Mouse (Mus musculus): ENCODE results near the gene Ubl7. TPM values are rescaled to one million over a fixed set of nuclear protein-coding genes. Genes with fewer than 3 reads are reported as not detected.

Ubl7 gene
- polyA plus RNA-seq, 1 experiment from 2014 or later: 144 TPM

GRCm38 (mm10) chr9:57901601-57902000 is 9.2 kb upstream of the Ubl7 start:
- WGBS: 2% methylated on average over 3 of the region's 3 CpGs
- peak; percentile 89 for ATAC-seq

GRCm38 (mm10) chr9:57902132-57902531 is 8.6 kb upstream of the Ubl7 start:
- H3K36me3 ChIP-seq (ENCODE audit: control insufficient read depth, insufficient read depth, low read length): no peaks in the 10 kb centered on the region
- no peak overlapping the region for H3K4me2 ChIP-seq (ENCODE audit: low read length)
- 34% methylated on average over 4 of the region's 4 CpGs for WGBS

More at GRCm38 (mm10) chr9:57901601-57902000, 9.2 kb upstream of the Ubl7 start:
- H3K27me3 ChIP-seq (replicated peaks; ENCODE audit: control insufficient read depth, insufficient read depth, low read length): no peaks in the 10 kb centered on the region
- peaks cover 20% of the 10 kb centered on the region for H3K4me1 ChIP-seq (ENCODE audit: control insufficient read depth, insufficient read depth, low read length)
- no peak overlapping the region for H3K4me3 ChIP-seq (ENCODE audit: low read depth, low read length)
- H3K9me3 ChIP-seq (replicated peaks; ENCODE audit: control insufficient read depth, low read length): no peaks in the 10 kb centered on the region
- peak; percentile 78 for DNase-seq (ENCODE audit: low spot score)
- peak overlapping the region; percentile 81 for H3K27ac ChIP-seq (ENCODE audit: low read depth, low read length)
- peak overlapping the region; percentile 43; the same call in 1 of the 2 replicates for H3K9ac ChIP-seq (ENCODE audit: low read length)
- peak overlapping the region; percentile 32 for H3K4me2 ChIP-seq (ENCODE audit: low read length)
- no peaks in the 10 kb centered on the region for H3K36me3 ChIP-seq (ENCODE audit: control insufficient read depth, insufficient read depth, low read length)

GRCm38 (mm10) chr9:57903589-57904249 is 7.1 kb upstream of the Ubl7 start:
- no peak overlapping the region for H3K4me3 ChIP-seq (ENCODE audit: low read depth, low read length)
- H3K9ac ChIP-seq (ENCODE audit: low read length): no peak overlapping the region
- no peak overlapping the region for H3K27ac ChIP-seq (ENCODE audit: low read depth, low read length)
- H3K4me1 ChIP-seq (ENCODE audit: control insufficient read depth, insufficient read depth, low read length): peaks cover 20% of the 10 kb centered on the region
- DNase-seq (ENCODE audit: low spot score) (no peak), ATAC-seq (no peak)
- WGBS: 80% methylated on average over 8 of the region's 8 CpGs
- no peaks in the 10 kb centered on the region for H3K27me3 ChIP-seq (replicated peaks; ENCODE audit: control insufficient read depth, insufficient read depth, low read length)
- no peaks in the 10 kb centered on the region for H3K36me3 ChIP-seq (ENCODE audit: control insufficient read depth, insufficient read depth, low read length)
- H3K4me2 ChIP-seq (ENCODE audit: low read length): no peak overlapping the region
- H3K9me3 ChIP-seq (replicated peaks; ENCODE audit: control insufficient read depth, low read length): no peaks in the 10 kb centered on the region

More at GRCm38 (mm10) chr9:57902132-57902531, 8.6 kb upstream of the Ubl7 start:
- Histone ChIP-seq H3K4me1 (ENCODE audit: control insufficient read depth, insufficient read depth, low read length) (peaks cover 20% of the 10 kb centered on the region), H3K9me3 (replicated peaks; ENCODE audit: control insufficient read depth, low read length) (no peaks in the 10 kb centered on the region), H3K27ac (ENCODE audit: low read depth, low read length) (peak overlapping the region; percentile 81), H3K27me3 (replicated peaks; ENCODE audit: control insufficient read depth, insufficient read depth, low read length) (no peaks in the 10 kb centered on the region), H3K9ac (ENCODE audit: low read length) (no peak overlapping the region), H3K4me3 (ENCODE audit: low read depth, low read length) (no peak overlapping the region)
- DNase-seq (ENCODE audit: low spot score) (no peak), ATAC-seq (0 out of 2 replicates have a peak, but pooled peaks have one; percentile 40)

- H3K4me3 ChIP-seq (ENCODE audit: low read depth, low read length): no peak overlapping the region
- H3K4me1 ChIP-seq (ENCODE audit: control insufficient read depth, insufficient read depth, low read length): peaks cover 20% of the 10 kb centered on the region
- H3K9me3 ChIP-seq (replicated peaks; ENCODE audit: control insufficient read depth, low read length): no peaks in the 10 kb centered on the region
- H3K36me3 ChIP-seq (ENCODE audit: control insufficient read depth, insufficient read depth, low read length): no peaks in the 10 kb centered on the region
- H3K27ac ChIP-seq (ENCODE audit: low read depth, low read length): no peak overlapping the region
- no peak overlapping the region for H3K4me2 ChIP-seq (ENCODE audit: low read length)
- H3K27me3 ChIP-seq (replicated peaks; ENCODE audit: control insufficient read depth, insufficient read depth, low read length): no peaks in the 10 kb centered on the region
- no peak overlapping the region for H3K9ac ChIP-seq (ENCODE audit: low read length)
- ATAC-seq (no peak), DNase-seq (ENCODE audit: low spot score) (no peak)
- 92% methylated on average over 5 of the region's 5 CpGs for WGBS
Measured at GRCm38 (mm10) chr9:57904250-57904644, 6.5 kb upstream of the Ubl7 start.

- ATAC-seq (no peak), DNase-seq (ENCODE audit: low spot score) (no peak)
- Histone ChIP-seq H3K4me2 (ENCODE audit: low read length) (no peak overlapping the region), H3K4me1 (ENCODE audit: control insufficient read depth, insufficient read depth, low read length) (peaks cover 9% of the 10 kb centered on the region), H3K36me3 (ENCODE audit: control insufficient read depth, insufficient read depth, low read length) (no peaks in the 10 kb centered on the region), H3K27ac (ENCODE audit: low read depth, low read length) (no peak overlapping the region), H3K27me3 (replicated peaks; ENCODE audit: control insufficient read depth, insufficient read depth, low read length) (no peaks in the 10 kb centered on the region), H3K4me3 (ENCODE audit: low read depth, low read length) (no peak overlapping the region), H3K9ac (ENCODE audit: low read length) (no peak overlapping the region), H3K9me3 (replicated peaks; ENCODE audit: control insufficient read depth, low read length) (no peaks in the 10 kb centered on the region)
- 82% methylated on average over 6 of the region's 6 CpGs for WGBS
Measured at GRCm38 (mm10) chr9:57907206-57907605, 3.6 kb upstream of the Ubl7 start.

- Histone ChIP-seq H3K4me3 (ENCODE audit: low read depth, low read length) (no peak overlapping the region), H3K4me2 (ENCODE audit: low read length) (no peak overlapping the region), H3K9me3 (replicated peaks; ENCODE audit: control insufficient read depth, low read length) (no peaks in the 10 kb centered on the region), H3K9ac (ENCODE audit: low read length) (no peak overlapping the region), H3K4me1 (ENCODE audit: control insufficient read depth, insufficient read depth, low read length) (peaks cover 8% of the 10 kb centered on the region), H3K36me3 (ENCODE audit: control insufficient read depth, insufficient read depth, low read length) (peaks cover 15% of the 10 kb centered on the region), H3K27ac (ENCODE audit: low read depth, low read length) (no peak overlapping the region), H3K27me3 (replicated peaks; ENCODE audit: control insufficient read depth, insufficient read depth, low read length) (no peaks in the 10 kb centered on the region)
- DNase-seq (ENCODE audit: low spot score) (no peak), ATAC-seq (no peak)
- 96% methylated on average over 5 of the region's 5 CpGs for WGBS
Measured at GRCm38 (mm10) chr9:57912571-57912970, 1.8 kb downstream of the Ubl7 start.

GRCm38 (mm10) chr9:57921491-57922060 is 10.8 kb downstream of the Ubl7 start:
- Histone ChIP-seq H3K4me1 (ENCODE audit: control insufficient read depth, insufficient read depth, low read length) (no peaks in the 10 kb centered on the region), H3K4me3 (ENCODE audit: low read depth, low read length) (no peak overlapping the region), H3K27me3 (replicated peaks; ENCODE audit: control insufficient read depth, insufficient read depth, low read length) (no peaks in the 10 kb centered on the region), H3K4me2 (ENCODE audit: low read length) (no peak overlapping the region), H3K36me3 (ENCODE audit: control insufficient read depth, insufficient read depth, low read length) (peaks cover 79% of the 10 kb centered on the region), H3K9ac (ENCODE audit: low read length) (no peak overlapping the region), H3K9me3 (replicated peaks; ENCODE audit: control insufficient read depth, low read length) (no peaks in the 10 kb centered on the region), H3K27ac (ENCODE audit: low read depth, low read length) (no peak overlapping the region)
- DNase-seq (ENCODE audit: low spot score) (no peak), ATAC-seq (no peak)
- WGBS: 92% methylated on average over 9 of the region's 9 CpGs

GRCm38 (mm10) chr9:57922381-57922780 is 11.6 kb downstream of the Ubl7 start:
- Histone ChIP-seq H3K4me1 (ENCODE audit: control insufficient read depth, insufficient read depth, low read length) (no peaks in the 10 kb centered on the region), H3K4me2 (ENCODE audit: low read length) (no peak overlapping the region), H3K4me3 (ENCODE audit: low read depth, low read length) (no peak overlapping the region), H3K27ac (ENCODE audit: low read depth, low read length) (no peak overlapping the region), H3K36me3 (ENCODE audit: control insufficient read depth, insufficient read depth, low read length) (peaks cover 87% of the 10 kb centered on the region), H3K9me3 (replicated peaks; ENCODE audit: control insufficient read depth, low read length) (no peaks in the 10 kb centered on the region), H3K9ac (ENCODE audit: low read length) (no peak overlapping the region), H3K27me3 (replicated peaks; ENCODE audit: control insufficient read depth, insufficient read depth, low read length) (no peaks in the 10 kb centered on the region)
- ATAC-seq (no peak), DNase-seq (ENCODE audit: low spot score) (no peak)
- 89% methylated on average over 5 of the region's 5 CpGs for WGBS

GRCm38 (mm10) chr9:57923046-57923445 is 12.3 kb downstream of the Ubl7 start:
- Histone ChIP-seq H3K4me1 (ENCODE audit: control insufficient read depth, insufficient read depth, low read length) (no peaks in the 10 kb centered on the region), H3K4me3 (ENCODE audit: low read depth, low read length) (no peak overlapping the region), H3K27me3 (replicated peaks; ENCODE audit: control insufficient read depth, insufficient read depth, low read length) (no peaks in the 10 kb centered on the region), H3K27ac (ENCODE audit: low read depth, low read length) (no peak overlapping the region), H3K4me2 (ENCODE audit: low read length) (no peak overlapping the region), H3K9ac (ENCODE audit: low read length) (no peak overlapping the region), H3K9me3 (replicated peaks; ENCODE audit: control insufficient read depth, low read length) (no peaks in the 10 kb centered on the region), H3K36me3 (ENCODE audit: control insufficient read depth, insufficient read depth, low read length) (peaks cover 90% of the 10 kb centered on the region)
- DNase-seq (ENCODE audit: low spot score): no peak
- no peak for ATAC-seq
- 94% methylated on average over 3 of the region's 3 CpGs for WGBS

Data from forebrain, embryonic 14.5 days (tissue).